ENCODE assay signal across 29 mouse cellular contexts in genomic region chr11:10142161-10142560, GRCm38 (mm10).
DNase-seq lines count a peak whose midpoint lies in the region; ATAC-seq lines count a peak whose summit lies in the region.
"Had no signal": no experiment of that assay in that cellular context is flagged by ENCODE, and none has a peak within 500 bp of the region (broad histone marks: within the 10 kb centered on the region; RNA-seq: fewer than 3 reads in every experiment).

No protein-coding gene starts in this region.

- no peaks in the 10 kb centered on the region for H3K9me3 ChIP-seq in forebrain, embryonic 15.5 days
- H3K9me3 ChIP-seq in forebrain, embryonic 11.5 days (ENCODE audit: control insufficient read depth, low read length), result no peaks in the 10 kb centered on the region
- H3K9me3 ChIP-seq: embryonic facial prominence, embryonic 12.5 days; embryonic facial prominence, embryonic 15.5 days; G1E; heart, embryonic 15.5 days had no signal

- no peaks in the 10 kb centered on the region for H3K27me3 ChIP-seq in forebrain, embryonic 15.5 days
- H3K27me3 ChIP-seq in forebrain, embryonic 11.5 days (ENCODE audit: control insufficient read depth, insufficient read depth, low read length), result no peaks in the 10 kb centered on the region
- H3K27me3 ChIP-seq: CH12.LX; embryonic facial prominence, embryonic 12.5 days; embryonic facial prominence, embryonic 15.5 days; heart, embryonic 12.5 days; heart, embryonic 15.5 days had no signal

- no peak for DNase-seq in forebrain, embryonic 11.5 days (ENCODE audit: low spot score)
- DNase-seq in frontal cortex, postnatal 25 days (ENCODE audit: low spot score in 2 of 2), result no peak
- peak; percentile 16 for DNase-seq in telencephalon, adult 2 months (ENCODE audit: low read depth, low spot score)
- DNase-seq: adrenal gland, adult 2 months; adrenal gland, postnatal 14 days; B cell, adult 2 months; cerebellum, adult 11 months; cerebellum, adult 2 months; cerebellum, adult 9-11 months; cerebellum, postnatal 25 days; gastrocnemius, postnatal 25 days; heart, adult 18-20 months; heart, postnatal 14 days; heart, postnatal 4 days; kidney, adult 18-20 months; kidney, adult 9 months had no signal

- H3K36me3 ChIP-seq in forebrain, embryonic 15.5 days, result no peaks in the 10 kb centered on the region
- no peaks in the 10 kb centered on the region for H3K36me3 ChIP-seq in forebrain, embryonic 11.5 days (ENCODE audit: control insufficient read depth, insufficient read depth, low read length)
- H3K36me3 ChIP-seq: embryonic facial prominence, embryonic 12.5 days; embryonic facial prominence, embryonic 15.5 days; G1E; heart, embryonic 12.5 days; heart, embryonic 15.5 days had no signal

- no peaks in the 10 kb centered on the region for H3K4me1 ChIP-seq in forebrain, embryonic 15.5 days
- no peaks in the 10 kb centered on the region for H3K4me1 ChIP-seq in forebrain, embryonic 11.5 days (replicated peaks; ENCODE audit: control insufficient read depth, insufficient read depth, low read length)
- H3K4me1 ChIP-seq: embryonic facial prominence, embryonic 12.5 days; embryonic facial prominence, embryonic 15.5 days; heart, embryonic 12.5 days; heart, embryonic 15.5 days had no signal

- H3K27ac ChIP-seq in forebrain, embryonic 15.5 days (replicated peaks), result no peak overlapping the region
- H3K27ac ChIP-seq in forebrain, embryonic 11.5 days (ENCODE audit: low read depth, low read length), result no peak overlapping the region
- H3K27ac ChIP-seq: embryonic facial prominence, embryonic 12.5 days; embryonic facial prominence, embryonic 15.5 days; heart, embryonic 15.5 days; hindbrain, embryonic 14.5 days; hindbrain, postnatal 0 days had no signal

- H3K9ac ChIP-seq in forebrain, embryonic 15.5 days (replicated peaks), result no peak overlapping the region
- no peak overlapping the region for H3K9ac ChIP-seq in forebrain, embryonic 11.5 days (ENCODE audit: low read length)
- H3K9ac ChIP-seq: embryonic facial prominence, embryonic 12.5 days; embryonic facial prominence, embryonic 15.5 days; heart, embryonic 12.5 days; heart, embryonic 15.5 days; hindbrain, embryonic 14.5 days had no signal

- 0 out of 2 replicates have a peak, but pooled peaks have one; percentile 58 for ATAC-seq in forebrain, embryonic 15.5 days (replicated peaks)
- ATAC-seq in forebrain, embryonic 11.5 days (replicated peaks; ENCODE audit: low FRiP score), result no peak
- ATAC-seq in frontal cortex, adult (ENCODE audit: low TSS enrichment), result peak; percentile 47; the same call in 1 of the 2 replicates
- no peak for ATAC-seq in megakaryocyte progenitor cell, adult 5-6 weeks (replicated peaks; ENCODE audit: poor library complexity)
- ATAC-seq: hindbrain, postnatal 0 days; inflammation-experienced regulatory T-cells, adult 6 months; intestine, embryonic 16.5 days had no signal

- H3K4me2 ChIP-seq in forebrain, embryonic 15.5 days (replicated peaks), result no peak overlapping the region
- H3K4me2 ChIP-seq in forebrain, embryonic 11.5 days (ENCODE audit: low read depth, low read length, severe bottlenecking), result no peak overlapping the region
- H3K4me2 ChIP-seq: embryonic facial prominence, embryonic 12.5 days; embryonic facial prominence, embryonic 15.5 days; heart, embryonic 12.5 days; heart, embryonic 15.5 days; hindbrain, embryonic 14.5 days had no signal

- H3K4me3 ChIP-seq in forebrain, embryonic 15.5 days, result no peak overlapping the region
- no peak overlapping the region for H3K4me3 ChIP-seq in forebrain, embryonic 11.5 days (ENCODE audit: low read depth, low read length)
- H3K4me3 ChIP-seq: embryonic facial prominence, embryonic 12.5 days; embryonic facial prominence, embryonic 15.5 days; heart, embryonic 12.5 days; heart, embryonic 15.5 days had no signal

Comparison
In these comparisons a context has a peak if more than half of its experiments do, and no peak if none do; other contexts are left out.
1. ATAC-seq: peak in forebrain, embryonic 15.5 days (single experiment) and frontal cortex, adult (single experiment); none in forebrain, embryonic 11.5 days (single experiment) and megakaryocyte progenitor cell, adult 5-6 weeks (single experiment).